Mouse (Mus musculus) megakaryocyte, embryonic 14.5 days (primary cell): Measurements from ENCODE around the gene Spag8.

Source experiments
- FLI1 ChIP-seq: IDR thresholded peaks from 2 replicates; pipeline ENCODE4 v1.6.1; 2012; ENCODE audit warnings: low read length, inconsistent platforms, mixed read lengths
- GATA1 ChIP-seq: IDR thresholded peaks from 3 replicates; pipeline ENCODE4 v1.6.1; 2012; ENCODE audit warnings: mixed read lengths, low read length, inconsistent platforms, borderline replicate concordance

GRCm38 (mm10) chr4:43634621-43635374 is 18.6 kb downstream of the Spag8 start:
- TF ChIP-seq GATA1 (no peak), FLI1 (no peak)
